Mouse (Mus musculus) stomach, postnatal 0 days (tissue): ENCODE results near the gene Srsf3. TPM values are rescaled to one million over a fixed set of nuclear protein-coding genes. Genes with fewer than 3 reads are reported as not detected.

ENCODE experiments used
- ATAC-seq: fragments of 200-750 bp; cut with Nextera tagmentation; 2 replicates; pipeline ENCODE4 v1.8.0; 2017; ENCODE audit not compliant: low FRiP score, low TSS enrichment
- DNase-seq: peaks from one replicate; pipeline ENCODE4 v3.0.0-alpha.2; 2016; ENCODE audit warnings: low spot score
- H3K27ac ChIP-seq: fragments of 300-500 bp; sonication (generic); replicated peaks from 2 replicates; pipeline ENCODE4 v1.5.1; 2014; ENCODE audit warnings: mild to moderate bottlenecking, control low read depth
- H3K27me3 ChIP-seq: fragments of 300-500 bp; sonication (generic); 2 replicates; pipeline ENCODE4 v1.6.1; 2014; ENCODE audit warnings: low read length; ENCODE audit not compliant: control insufficient read depth, insufficient read depth
- H3K36me3 ChIP-seq: fragments of 300-500 bp; sonication (generic); 2 replicates; pipeline ENCODE4 v1.6.1; 2014; ENCODE audit warnings: low read length, mixed read lengths; ENCODE audit not compliant: control insufficient read depth, insufficient read depth
- H3K4me1 ChIP-seq: fragments of 300-500 bp; sonication (generic); replicated peaks from 2 replicates; pipeline ENCODE4 v1.6.1; 2014; ENCODE audit warnings: antibody characterized with exemption; ENCODE audit not compliant: control insufficient read depth, insufficient read depth
- H3K4me2 ChIP-seq: fragments of 300-500 bp; sonication (generic); replicated peaks from 2 replicates; pipeline ENCODE4 v1.6.1; 2014; ENCODE audit warnings: low read depth, mild to moderate bottlenecking, control low read depth, moderate library complexity
- H3K4me3 ChIP-seq: fragments of 300-500 bp; sonication (generic); 2 replicates; pipeline ENCODE4 v1.5.1; 2014; ENCODE audit warnings: low read depth, low read length, control low read depth
- H3K9ac ChIP-seq: fragments of 300-500 bp; sonication (generic); 2 replicates; pipeline ENCODE4 v1.6.1; 2014; ENCODE audit warnings: mild to moderate bottlenecking, low read length, control low read depth, mixed read lengths
- H3K9me3 ChIP-seq: fragments of 300-500 bp; sonication (generic); 2 replicates; pipeline ENCODE4 v1.6.1; 2016; ENCODE audit warnings: low read length; ENCODE audit not compliant: control insufficient read depth
- CTCF ChIP-seq: IDR thresholded peaks from 2 replicates; pipeline ENCODE4 v1.5.1; 2016; ENCODE audit warnings: antibody characterized with exemption, low read depth, mild to moderate bottlenecking, moderate library complexity
- EP300 ChIP-seq: optimal IDR thresholded peaks from 2 replicates; pipeline ENCODE3; 2016; ENCODE audit warnings: antibody characterized with exemption
- WGBS: fragments of 180-500 bp; shearing (Covaris S2); extraction: QIAGEN DNeasy Blood & Tissue Kit; methylation state at CpG from one replicate; pipeline ENCODE4 v1.1.7; 2014; 5-methylcytosine and 5-hydroxymethylcytosine counted together
- polyA plus RNA-seq: library from polyadenylated mRNA; unstranded; fragments of >200 nt; fragmentation: Nextera tagmentation; extraction: Ambion mirVana; gene quantifications from 2 replicates; pipeline ENCODE4 v1.2.1, GENCODE M21; 2015

Gene Srsf3
- polyA plus RNA-seq, 1 experiment from 2014 or later: 305 TPM

DNA sequence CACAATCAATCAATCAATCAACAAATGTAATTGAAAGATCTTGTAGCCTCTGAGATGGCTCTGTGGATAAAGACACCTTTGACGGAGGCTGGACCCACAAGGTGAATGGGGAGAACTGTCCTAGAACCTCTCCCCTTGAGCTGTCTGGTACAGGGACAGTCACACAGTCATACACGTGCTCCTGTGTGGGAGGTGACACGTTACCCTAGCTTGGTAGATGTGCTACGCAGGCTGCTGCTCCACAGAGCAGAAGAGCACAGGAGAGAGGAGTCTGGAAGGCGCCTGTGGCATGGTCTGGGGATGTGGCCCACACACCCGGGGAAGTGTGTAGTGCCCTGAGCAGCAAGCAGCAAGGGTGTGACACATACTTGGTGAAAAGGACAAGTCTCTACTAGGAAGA is 22.0 kb downstream of the Srsf3 start:
- WGBS: 73% methylated on average over 6 of the region's 6 CpGs
- peaks cover 7% of the 10 kb centered on the region; the same call in 1 of the 2 replicates for H3K4me1 ChIP-seq
- 0 out of 2 replicates have a peak overlapping the region, but pooled peaks have one; percentile 13 for H3K27ac ChIP-seq

GRCm38 (mm10) chr17:29055586-29055985 is 23.2 kb downstream of the Srsf3 start:
- ATAC-seq (no peak), DNase-seq (no peak)
- no peak for TF ChIP-seq EP300
- TF ChIP-seq CTCF: no peak
- Histone ChIP-seq H3K4me3 (no peak overlapping the region), H3K4me1 (peaks cover 7% of the 10 kb centered on the region; the same call in 1 of the 2 replicates), H3K4me2 (no peak overlapping the region), H3K27me3 (no peaks in the 10 kb centered on the region), H3K9ac (no peak overlapping the region), H3K36me3 (no peaks in the 10 kb centered on the region), H3K27ac (no peak overlapping the region), H3K9me3 (no peaks in the 10 kb centered on the region)
- WGBS: 65% methylated on average over 5 of the region's 5 CpGs

More for the DNA sequence above, 22.0 kb downstream of the Srsf3 start:
- TF ChIP-seq CTCF: no peak
- DNase-seq (no peak), ATAC-seq (no peak)
- Histone ChIP-seq H3K36me3 (no peaks in the 10 kb centered on the region), H3K4me3 (no peak overlapping the region), H3K9ac (no peak overlapping the region), H3K27me3 (no peaks in the 10 kb centered on the region), H3K9me3 (no peaks in the 10 kb centered on the region), H3K4me2 (no peak overlapping the region)

DNA sequence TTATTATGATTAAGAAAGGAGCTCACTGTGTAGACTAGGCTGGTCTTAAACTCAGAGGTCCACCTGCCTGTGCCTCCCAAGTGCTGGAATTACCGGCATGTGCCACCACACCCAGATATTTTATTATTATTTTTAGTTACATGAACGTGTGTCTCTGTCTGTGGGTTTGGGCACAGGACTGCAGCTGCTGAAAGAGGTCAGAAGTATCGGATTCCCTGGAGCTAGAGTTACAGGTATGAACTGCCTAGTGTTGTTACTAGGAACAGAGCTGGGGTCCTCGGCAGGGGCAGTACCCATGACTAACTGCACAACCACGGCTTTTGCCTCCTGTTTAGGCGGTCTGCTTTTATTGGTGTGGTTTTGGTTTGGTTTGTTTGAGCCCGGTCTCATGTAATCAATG is 23.8 kb downstream of the Srsf3 start:
- Histone ChIP-seq H3K27me3 (no peaks in the 10 kb centered on the region), H3K9me3 (no peaks in the 10 kb centered on the region), H3K27ac (no peak overlapping the region), H3K4me2 (no peak overlapping the region), H3K36me3 (no peaks in the 10 kb centered on the region), H3K9ac (no peak overlapping the region), H3K4me3 (no peak overlapping the region), H3K4me1 (peaks cover 7% of the 10 kb centered on the region; the same call in 1 of the 2 replicates)
- TF ChIP-seq CTCF (no peak), EP300 (no peak)
- ATAC-seq (no peak), DNase-seq (no peak)
- WGBS: 17% methylated on average over 7 of the region's 7 CpGs

- Histone ChIP-seq H3K4me1 (peaks cover 7% of the 10 kb centered on the region; the same call in 1 of the 2 replicates), H3K27ac (0 out of 2 replicates have a peak overlapping the region, but pooled peaks have one; percentile 8), H3K9me3 (no peaks in the 10 kb centered on the region), H3K9ac (no peak overlapping the region), H3K4me2 (no peak overlapping the region), H3K4me3 (no peak overlapping the region), H3K27me3 (no peaks in the 10 kb centered on the region), H3K36me3 (no peaks in the 10 kb centered on the region)
- TF ChIP-seq CTCF: no peak
- TF ChIP-seq EP300: no peak
- ATAC-seq (no peak), DNase-seq (no peak)
- 22% methylated on average over 8 of the region's 8 CpGs for WGBS
Measured at GRCm38 (mm10) chr17:29056699-29057151, 24.3 kb downstream of the Srsf3 start.

DNA sequence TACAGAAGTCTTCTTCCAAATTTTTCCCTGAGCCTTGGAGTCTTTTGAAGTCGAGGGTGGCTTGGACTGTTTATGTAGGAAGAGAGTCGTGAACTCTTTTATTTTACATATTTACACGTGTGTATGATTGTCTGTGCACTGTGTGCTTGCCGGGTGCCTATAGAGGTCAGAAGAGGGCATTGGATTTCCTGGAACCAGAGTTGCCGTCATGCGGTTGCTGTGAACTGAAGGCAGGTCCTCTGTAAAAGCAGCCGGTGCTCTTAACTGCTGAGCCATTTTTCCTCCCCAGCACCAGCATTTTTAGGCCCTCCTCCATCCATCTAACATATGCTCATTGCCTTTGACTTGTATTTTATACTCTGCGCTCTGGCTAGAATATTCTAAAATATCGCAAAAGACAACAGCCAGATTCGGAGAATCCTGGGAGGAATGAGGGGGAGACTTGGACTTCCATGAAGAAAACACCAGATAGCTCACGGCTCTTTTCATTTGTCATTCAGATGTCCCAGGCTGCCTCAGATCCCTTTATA is 25.0 kb downstream of the Srsf3 start:
- Histone ChIP-seq H3K4me2 (no peak overlapping the region), H3K9me3 (no peaks in the 10 kb centered on the region), H3K27ac (no peak overlapping the region), H3K4me1 (peaks cover 10% of the 10 kb centered on the region), H3K9ac (no peak overlapping the region), H3K4me3 (no peak overlapping the region), H3K27me3 (no peaks in the 10 kb centered on the region), H3K36me3 (no peaks in the 10 kb centered on the region)
- ATAC-seq (no peak), DNase-seq (peak; percentile 45)
- 65% methylated on average over 11 of the region's 11 CpGs for WGBS
- TF ChIP-seq CTCF (no peak), EP300 (no peak)

DNA sequence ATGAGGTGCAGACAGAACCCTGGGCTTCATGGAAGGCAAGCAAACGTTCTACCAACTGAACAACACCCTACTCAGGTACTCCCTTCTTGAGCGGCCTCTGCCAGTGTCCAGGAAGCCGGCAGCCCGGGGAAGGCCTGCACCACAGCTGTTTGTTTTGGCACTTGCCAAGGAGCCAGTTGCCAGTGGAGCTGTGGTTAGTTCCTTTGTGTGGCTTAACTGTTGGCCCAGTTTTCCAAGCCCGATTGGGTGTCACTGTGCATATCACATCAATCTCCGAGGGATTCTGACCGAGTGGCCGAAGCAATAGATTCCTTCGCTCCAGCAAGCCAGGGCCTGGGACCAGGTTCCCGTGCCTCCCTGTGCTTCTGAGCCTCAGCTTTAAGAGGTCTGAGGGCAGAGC is 25.5 kb downstream of the Srsf3 start:
- no peak overlapping the region for H3K9ac ChIP-seq
- no peaks in the 10 kb centered on the region for H3K27me3 ChIP-seq
- no peak overlapping the region for H3K4me3 ChIP-seq
- H3K4me1 ChIP-seq: peaks cover 12% of the 10 kb centered on the region
- 0 out of 2 replicates have a peak overlapping the region, but pooled peaks have one; percentile 56 for H3K27ac ChIP-seq
- WGBS: 58% methylated on average over 10 of the region's 10 CpGs
- H3K4me2 ChIP-seq: no peak overlapping the region
- no peaks in the 10 kb centered on the region for H3K9me3 ChIP-seq
- H3K36me3 ChIP-seq: no peaks in the 10 kb centered on the region
- 0 out of 2 replicates have a peak, but pooled peaks have one; percentile 41 for ATAC-seq
- TF ChIP-seq EP300 (no peak), CTCF (no peak)
- peak; percentile 80 for DNase-seq
